Mouse (Mus musculus): ENCODE measurements around the gene Csf3.

Gene Csf3

DNA sequence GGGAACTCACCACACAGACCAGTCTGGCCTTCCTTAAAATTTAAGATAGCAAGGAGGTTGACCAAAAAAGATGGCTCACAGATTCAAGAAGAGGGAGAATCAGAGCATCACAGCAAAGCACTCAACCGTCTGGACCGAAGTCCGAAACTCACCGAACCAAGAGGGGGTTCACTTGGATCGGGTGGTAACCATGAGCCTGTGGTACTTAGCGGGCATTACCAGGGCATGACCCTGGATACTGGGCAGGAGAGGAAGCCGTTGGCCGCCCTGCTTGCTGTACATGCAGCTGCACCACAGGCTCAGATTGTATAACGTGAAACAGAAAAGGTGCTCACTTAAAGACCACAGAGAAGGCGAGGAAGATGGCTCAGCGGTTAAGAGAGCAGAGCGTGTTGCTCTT is 3.8 kb upstream of the Csf3 start:
- no peak for DNase-seq

DNA sequence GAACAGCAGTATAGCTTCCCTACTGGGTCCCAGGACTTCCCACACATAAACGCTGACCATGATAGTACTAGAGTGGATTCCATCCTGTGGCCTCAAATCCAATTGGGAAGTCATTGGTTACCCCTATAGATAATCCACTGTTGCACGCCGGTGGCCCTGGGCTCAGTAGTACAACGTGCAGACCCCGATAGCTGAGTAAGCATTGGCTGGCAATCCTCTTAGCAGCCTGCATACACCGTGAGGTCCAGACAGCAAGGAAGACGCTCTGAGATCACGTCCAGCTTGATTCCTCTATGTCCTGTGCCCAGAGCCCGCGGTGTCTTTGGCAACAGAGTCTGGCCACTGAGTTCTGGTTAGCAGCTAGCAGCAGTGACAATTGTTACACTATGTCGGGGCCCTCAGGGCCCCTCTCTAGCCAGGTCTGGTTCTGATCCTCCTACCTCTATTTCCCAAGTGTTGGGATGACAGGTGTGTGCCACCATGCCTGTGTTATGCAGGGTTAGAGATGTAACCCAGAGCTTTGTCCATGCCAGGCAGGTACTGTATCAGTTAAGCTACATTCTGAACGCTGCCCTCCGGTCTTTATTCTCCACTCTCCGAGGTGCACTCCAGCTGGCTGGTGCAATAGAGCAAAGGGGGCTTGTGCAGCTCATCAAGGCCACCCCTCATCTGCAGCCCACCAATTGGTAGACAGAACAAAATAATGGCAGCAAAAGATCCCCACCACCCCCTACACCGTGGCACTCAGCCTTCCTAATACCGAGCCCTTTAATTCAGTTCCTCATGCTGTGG is 2.0 kb upstream of the Csf3 start:
- no peak for DNase-seq

GRCm38 (mm10) chr11:98699911-98700310 is 1.2 kb upstream of the Csf3 start:
- peak; percentile 72 for DNase-seq

- no peak for DNase-seq
Observed at GRCm38 (mm10) chr11:98702323-98702722, 1.3 kb downstream of the Csf3 start.

DNA sequence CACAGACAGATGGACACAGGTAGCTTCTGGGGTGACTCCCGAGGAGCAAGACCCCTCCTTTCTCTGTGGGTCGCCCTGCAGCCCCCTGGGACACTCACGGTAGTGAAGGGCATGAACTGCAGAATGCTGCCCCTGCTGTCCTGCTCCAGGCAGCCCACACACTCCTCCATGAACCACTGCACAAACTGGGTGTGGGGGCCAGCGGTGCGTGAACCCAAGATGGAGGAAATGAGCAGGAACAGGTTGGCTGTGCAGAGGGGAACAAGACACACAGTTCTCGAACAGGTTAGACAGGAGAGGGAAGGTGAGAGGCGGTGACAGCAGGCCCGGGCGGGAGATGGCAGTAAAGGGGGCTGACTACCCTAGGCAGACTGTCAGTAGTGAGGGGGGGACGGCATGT is 4.0 kb downstream of the Csf3 start:
- no peak for DNase-seq

- no peak for DNase-seq
Observed at GRCm38 (mm10) chr11:98707401-98708281, 6.6 kb downstream of the Csf3 start.

DNA sequence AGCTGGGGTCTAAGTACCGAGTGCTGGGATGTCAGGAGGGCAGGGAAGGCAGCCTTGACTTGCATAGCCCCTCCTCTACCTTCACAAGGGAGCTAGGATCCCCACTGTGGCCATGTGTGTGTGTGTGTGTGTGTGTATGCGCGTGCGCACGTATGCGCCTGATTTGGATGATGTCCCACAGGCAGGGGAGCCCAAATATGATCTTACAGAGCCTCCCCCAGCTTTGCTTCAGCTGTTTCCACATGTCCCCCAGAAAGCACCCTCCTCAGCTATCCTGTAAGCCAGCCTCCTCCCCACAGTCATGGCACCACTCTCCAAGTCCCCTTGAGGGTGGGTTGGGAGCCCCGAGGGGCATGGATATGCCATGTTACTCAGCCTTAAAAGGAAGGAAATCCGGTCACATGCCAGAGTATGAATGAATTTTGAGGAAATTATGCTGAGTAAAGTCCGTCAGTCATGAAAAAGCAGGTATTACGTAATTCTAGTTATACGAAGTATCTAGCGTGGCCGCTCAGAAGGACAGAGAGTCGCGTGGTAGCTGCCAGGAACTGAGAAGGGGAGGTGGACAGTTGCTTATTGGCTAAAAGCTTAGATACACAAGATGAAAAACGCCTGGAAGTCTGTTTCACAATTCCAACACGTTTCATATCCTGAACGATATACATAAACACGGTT is 7.4 kb downstream of the Csf3 start:
- DNase-seq: no peak

DNA sequence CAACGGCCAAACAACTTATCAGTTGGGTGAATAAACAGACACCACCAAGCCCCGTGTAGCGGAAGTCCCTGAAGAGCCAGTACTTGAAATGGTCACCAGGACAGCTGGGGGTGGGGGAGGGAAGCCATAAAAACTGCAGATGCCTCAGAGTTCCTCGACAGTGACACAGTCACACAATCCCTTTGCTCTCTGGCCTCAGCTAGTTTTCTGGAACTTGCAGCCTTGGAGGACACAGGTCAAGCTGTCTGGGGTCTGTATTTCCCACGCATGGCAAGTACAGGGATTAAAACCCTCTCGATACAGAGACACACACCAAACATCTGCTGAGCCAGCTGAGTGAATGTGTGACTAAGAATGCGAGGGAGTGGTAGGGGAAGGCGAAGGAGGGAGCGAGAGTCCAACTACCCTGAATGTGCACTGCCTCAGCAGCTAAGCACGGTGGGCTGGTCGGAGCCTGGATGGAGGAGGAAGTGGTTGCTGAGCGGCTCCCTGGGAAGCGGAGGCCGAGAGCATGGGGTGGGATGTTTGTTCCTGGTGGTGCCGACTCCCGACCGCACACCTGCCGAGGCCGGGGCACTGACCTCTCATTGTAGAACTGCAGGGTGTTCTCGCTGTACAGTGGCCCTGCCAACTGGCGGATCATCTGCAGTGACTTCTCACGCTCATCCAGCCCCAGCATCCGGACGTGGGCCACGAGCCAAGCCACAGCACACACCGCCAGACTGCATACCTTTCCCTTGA is 8.1 kb downstream of the Csf3 start:
- no peak for DNase-seq

- peak; percentile 86 for DNase-seq
Observed at GRCm38 (mm10) chr11:98710416-98711045, 9.5 kb downstream of the Csf3 start.

- DNase-seq: no peak
Observed at GRCm38 (mm10) chr11:98711046-98711434, 10.0 kb downstream of the Csf3 start.

DNA sequence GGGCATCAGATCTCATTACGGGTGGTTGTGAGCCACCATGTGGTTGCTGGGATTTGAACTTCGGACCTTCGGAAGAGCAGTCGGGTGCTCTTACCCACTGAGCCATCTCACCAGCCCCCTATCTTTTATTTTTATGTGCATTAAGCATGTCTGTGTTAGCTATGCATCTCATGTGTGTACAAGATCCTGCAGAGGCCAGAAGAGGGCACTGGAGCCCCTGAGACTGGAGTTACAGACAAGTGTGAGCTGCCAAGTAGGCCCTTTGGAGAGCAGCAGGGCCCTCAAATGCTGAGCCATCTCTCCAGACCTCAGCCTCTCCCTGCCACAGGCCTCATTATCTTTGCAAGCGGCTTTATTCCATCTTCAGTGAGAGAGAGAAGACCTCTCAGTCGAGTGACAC is 10.9 kb downstream of the Csf3 start:
- DNase-seq: peak; percentile 26

GRCm38 (mm10) chr11:98713703-98714102 is 12.6 kb downstream of the Csf3 start:
- no peak for DNase-seq

GRCm38 (mm10) chr11:98715946-98716345 is 14.9 kb downstream of the Csf3 start:
- no peak for DNase-seq

DNA sequence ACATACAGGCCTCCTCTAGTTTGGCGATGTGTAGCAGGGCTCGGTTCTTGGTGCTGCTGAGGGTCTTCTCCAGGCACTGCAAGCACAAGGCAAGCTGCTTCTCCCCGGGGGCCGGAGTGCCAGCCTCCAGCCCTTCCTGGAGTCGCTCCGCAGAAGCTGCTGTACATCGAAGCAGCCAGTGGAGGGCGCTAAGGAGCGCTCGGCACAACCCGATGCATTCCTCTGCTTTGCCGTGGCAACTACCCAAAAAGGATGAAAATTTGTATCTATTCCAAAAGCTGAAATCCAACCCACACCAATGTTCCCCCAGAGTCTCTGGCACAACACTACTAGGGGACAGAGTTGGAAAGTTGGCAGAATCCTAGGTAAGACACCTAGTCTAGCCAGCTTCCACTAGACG is 16.8 kb downstream of the Csf3 start:
- DNase-seq: peak; percentile 65

DNA sequence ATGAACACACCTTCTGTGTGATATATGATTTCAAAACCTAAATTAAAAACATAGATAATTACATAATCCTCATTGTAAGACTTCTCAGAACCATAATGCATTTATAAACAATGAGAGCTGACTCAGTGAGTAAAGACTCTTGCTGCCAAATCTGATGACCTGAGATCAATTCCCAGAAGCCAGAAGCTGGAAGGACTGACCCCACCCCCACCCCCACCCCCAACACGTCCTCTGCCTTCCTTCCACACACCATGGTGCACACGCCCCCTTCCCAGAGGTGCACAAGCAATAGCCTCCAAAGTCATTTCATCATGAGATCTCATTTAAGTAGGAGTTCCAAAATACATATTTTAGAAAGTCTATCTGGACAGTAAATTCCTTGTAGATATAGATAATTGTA is 19.7 kb downstream of the Csf3 start:
- DNase-seq: no peak

- no peak for DNase-seq
Observed at GRCm38 (mm10) chr11:98721458-98722226, 20.6 kb downstream of the Csf3 start.

GRCm38 (mm10) chr11:98723098-98723497 is 22.0 kb downstream of the Csf3 start:
- DNase-seq: no peak

GRCm38 (mm10) chr11:98725926-98726506 is 25.0 kb downstream of the Csf3 start:
- no peak for DNase-seq

- DNase-seq: peak; percentile 93
Observed at GRCm38 (mm10) chr11:98729119-98729588, 28.1 kb downstream of the Csf3 start, which contains the start of gene Med24. Med24 (minus strand) TSS chr11:98729435.

- DNase-seq: no peak
Observed at GRCm38 (mm10) chr11:98730727-98731126, 29.7 kb downstream of the Csf3 start.

DNA sequence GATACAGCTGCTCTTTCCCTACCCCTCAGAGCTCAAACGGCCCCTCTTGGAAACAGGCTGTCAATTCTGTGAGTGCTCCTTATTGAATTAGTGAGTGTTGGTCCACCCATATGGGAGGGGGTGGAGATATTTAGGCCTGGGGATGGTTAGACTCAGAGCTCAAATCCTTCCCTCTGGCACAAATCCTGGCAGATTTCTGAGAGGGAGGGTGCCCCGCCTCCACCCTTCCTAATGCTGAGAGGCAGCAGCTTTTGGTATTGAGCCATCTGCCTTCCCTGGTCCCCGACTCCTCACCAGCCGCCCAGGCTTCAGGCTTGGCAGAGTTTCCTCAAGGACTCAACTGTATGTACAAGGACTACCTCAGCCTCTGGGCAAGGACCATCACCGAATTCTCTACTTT is 30.1 kb downstream of the Csf3 start:
- DNase-seq: no peak

Data from embryo, embryonic 11 days (tissue).